Mouse (Mus musculus): ENCODE results near the gene Fer1l5. TPM values are rescaled to one million over a fixed set of nuclear protein-coding genes. Genes with fewer than 3 reads are reported as not detected.

The Fer1l5 gene
- polyA plus RNA-seq (2012; ENCODE audit: insufficient read depth, low replicate concordance) = not detected in 2 replicates

- no peak within 1 kb of the TSS for H3K4me3 ChIP-seq (replicated peaks)
- H3K36me3 ChIP-seq (replicated peaks; ENCODE audit: low read length) = peaks cover 4% of the 10 kb centered on the region
- TF ChIP-seq GATA1 (IDR thresholded peaks at IDR 0.05; ENCODE audit: borderline replicate concordance, low read length) (no peak), FLI1 (IDR thresholded peaks at IDR 0.05; ENCODE audit: low read length) (no peak)
- H3K9me3 ChIP-seq = no peaks in the 10 kb centered on the region
- peaks cover 17% of the 10 kb centered on the region for H3K4me1 ChIP-seq
- peaks cover 39% of the 10 kb centered on the region for H3K27me3 ChIP-seq (replicated peaks)
Measured at GRCm38 (mm10) chr1:36371934-36372845, at the start of gene Fer1l5. Fer1l5 (plus strand) TSS chr1:36372291.

- H3K4me3 ChIP-seq (replicated peaks) = no peak overlapping the region
- peaks cover 23% of the 10 kb centered on the region for H3K36me3 ChIP-seq (replicated peaks; ENCODE audit: low read length)
- peaks cover 53% of the 10 kb centered on the region for H3K27me3 ChIP-seq (replicated peaks)
- no peak for TF ChIP-seq GATA1 (IDR thresholded peaks at IDR 0.05; ENCODE audit: borderline replicate concordance, low read length)
- no peaks in the 10 kb centered on the region for H3K4me1 ChIP-seq
- no peaks in the 10 kb centered on the region for H3K9me3 ChIP-seq
Measured at GRCm38 (mm10) chr1:36323076-36323475, 49.0 kb upstream of the Fer1l5 start.

- H3K4me3 ChIP-seq (replicated peaks) = no peak overlapping the region
- H3K9me3 ChIP-seq = no peaks in the 10 kb centered on the region
- TF ChIP-seq GATA1 (IDR thresholded peaks at IDR 0.05; ENCODE audit: borderline replicate concordance, low read length) (no peak), FLI1 (IDR thresholded peaks at IDR 0.05; ENCODE audit: low read length) (no peak)
- peaks cover 23% of the 10 kb centered on the region for H3K36me3 ChIP-seq (replicated peaks; ENCODE audit: low read length)
- H3K27me3 ChIP-seq (replicated peaks) = peaks cover 45% of the 10 kb centered on the region
- H3K4me1 ChIP-seq = no peaks in the 10 kb centered on the region
Measured at GRCm38 (mm10) chr1:36323746-36324448, 48.2 kb upstream of the Fer1l5 start.

DNA sequence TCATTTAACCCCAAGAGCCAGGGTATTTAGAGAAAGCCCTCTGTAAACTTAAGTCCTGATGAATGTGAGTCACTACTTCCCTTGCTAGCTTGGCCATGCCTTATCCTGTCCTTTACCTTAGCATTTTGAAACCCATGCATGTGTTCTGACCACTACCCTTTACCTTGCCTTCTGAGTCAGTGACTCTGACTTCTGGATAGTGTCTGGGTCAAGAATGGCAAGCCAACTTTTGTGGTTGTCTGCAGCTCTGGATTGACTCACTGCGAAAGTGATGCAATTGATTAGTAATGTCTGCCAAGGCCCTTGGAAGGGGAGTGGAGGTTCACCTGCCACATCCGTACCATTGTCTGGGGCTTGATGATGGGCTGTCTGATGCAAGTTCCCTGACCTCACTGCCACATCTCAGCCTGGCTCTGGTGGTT lies 46.2 kb upstream of the Fer1l5 start:
- Histone ChIP-seq H3K4me1 (no peaks in the 10 kb centered on the region), H3K36me3 (replicated peaks; ENCODE audit: low read length) (peaks cover 18% of the 10 kb centered on the region), H3K9me3 (no peaks in the 10 kb centered on the region), H3K4me3 (replicated peaks) (no peak overlapping the region), H3K27me3 (replicated peaks) (peaks cover 24% of the 10 kb centered on the region)
- TF ChIP-seq FLI1 (IDR thresholded peaks at IDR 0.05; ENCODE audit: low read length) (no peak), GATA1 (IDR thresholded peaks at IDR 0.05; ENCODE audit: borderline replicate concordance, low read length) (no peak)

GRCm38 (mm10) chr1:36326815-36327214 lies 45.3 kb upstream of the Fer1l5 start:
- Histone ChIP-seq H3K4me1 (no peaks in the 10 kb centered on the region), H3K27me3 (replicated peaks) (peaks cover 15% of the 10 kb centered on the region), H3K9me3 (no peaks in the 10 kb centered on the region), H3K4me3 (replicated peaks) (no peak overlapping the region), H3K36me3 (replicated peaks; ENCODE audit: low read length) (peaks cover 23% of the 10 kb centered on the region)
- TF ChIP-seq FLI1 (IDR thresholded peaks at IDR 0.05; ENCODE audit: low read length) (no peak), GATA1 (IDR thresholded peaks at IDR 0.05; ENCODE audit: borderline replicate concordance, low read length) (no peak)

GRCm38 (mm10) chr1:36331743-36332142 lies 40.3 kb upstream of the Fer1l5 start:
- H3K36me3 ChIP-seq (replicated peaks; ENCODE audit: low read length) = peaks cover 59% of the 10 kb centered on the region
- TF ChIP-seq FLI1 (IDR thresholded peaks at IDR 0.05; ENCODE audit: low read length) (no peak), GATA1 (IDR thresholded peaks at IDR 0.05; ENCODE audit: borderline replicate concordance, low read length) (no peak)
- no peak overlapping the region for H3K4me3 ChIP-seq (replicated peaks)

GRCm38 (mm10) chr1:36332955-36333887 lies 38.9 kb upstream of the Fer1l5 start:
- H3K9me3 ChIP-seq = no peaks in the 10 kb centered on the region
- peaks cover 68% of the 10 kb centered on the region for H3K36me3 ChIP-seq (replicated peaks; ENCODE audit: low read length)
- H3K4me1 ChIP-seq = peaks cover 2% of the 10 kb centered on the region; the same call in 1 of the 2 replicates
- no peaks in the 10 kb centered on the region for H3K27me3 ChIP-seq (replicated peaks)
- no peak for TF ChIP-seq FLI1 (IDR thresholded peaks at IDR 0.05; ENCODE audit: low read length)
- TF ChIP-seq GATA1 (IDR thresholded peaks at IDR 0.05; ENCODE audit: borderline replicate concordance, low read length) = no peak
- no peak overlapping the region for H3K4me3 ChIP-seq (replicated peaks)

More at GRCm38 (mm10) chr1:36331743-36332142, 40.3 kb upstream of the Fer1l5 start:
- Histone ChIP-seq H3K27me3 (replicated peaks) (peaks cover 2% of the 10 kb centered on the region), H3K9me3 (no peaks in the 10 kb centered on the region), H3K4me1 (no peaks in the 10 kb centered on the region)

- TF ChIP-seq FLI1 (IDR thresholded peaks at IDR 0.05; ENCODE audit: low read length) (no peak), GATA1 (IDR thresholded peaks at IDR 0.05; ENCODE audit: borderline replicate concordance, low read length) (no peak)
- Histone ChIP-seq H3K4me3 (replicated peaks) (no peak overlapping the region), H3K9me3 (no peaks in the 10 kb centered on the region), H3K4me1 (peaks cover 15% of the 10 kb centered on the region), H3K27me3 (replicated peaks) (no peaks in the 10 kb centered on the region), H3K36me3 (replicated peaks; ENCODE audit: low read length) (peaks cover 100% of the 10 kb centered on the region)
Measured at GRCm38 (mm10) chr1:36342547-36342946, 29.5 kb upstream of the Fer1l5 start.

- peaks cover 98% of the 10 kb centered on the region for H3K36me3 ChIP-seq (replicated peaks; ENCODE audit: low read length)
- no peaks in the 10 kb centered on the region; the same call in 1 of the 2 replicates for H3K4me1 ChIP-seq
- H3K27me3 ChIP-seq (replicated peaks) = no peaks in the 10 kb centered on the region
- no peaks in the 10 kb centered on the region for H3K9me3 ChIP-seq
- no peak overlapping the region for H3K4me3 ChIP-seq (replicated peaks)
- TF ChIP-seq FLI1 (IDR thresholded peaks at IDR 0.05; ENCODE audit: low read length) (no peak), GATA1 (IDR thresholded peaks at IDR 0.05; ENCODE audit: borderline replicate concordance, low read length) (no peak)
Measured at GRCm38 (mm10) chr1:36352351-36352750, 19.7 kb upstream of the Fer1l5 start.
